Mouse (Mus musculus): ENCODE results near the gene Gm5155. TPM values are rescaled to one million over a fixed set of nuclear protein-coding genes. Genes with fewer than 3 reads are reported as not detected.

The Gm5155 gene
- not detected for polyA plus RNA-seq (2017; shearing (Covaris generic))

DNA sequence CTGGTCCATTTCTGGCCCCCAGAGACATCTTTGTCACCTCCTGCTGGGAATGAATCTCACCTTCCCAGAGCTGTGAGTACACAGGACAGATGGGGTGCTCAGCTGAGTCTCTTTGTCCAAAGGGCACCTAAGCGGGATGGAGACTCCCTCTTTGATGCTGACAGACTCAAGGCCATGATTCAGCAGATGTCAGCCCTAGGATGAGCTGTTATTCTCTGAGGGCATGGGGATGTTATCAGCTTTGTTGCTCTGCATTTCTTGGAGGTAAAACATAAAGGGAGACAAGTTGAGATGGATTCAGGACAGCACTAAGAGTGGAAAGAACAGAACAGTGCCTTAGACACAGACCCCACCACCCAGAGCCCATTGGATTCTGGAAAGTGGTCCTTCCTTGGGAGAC is at the start of gene Gm5155:
Gene Gm5155, plus strand, starts transcription at position 301 of the 400 bp plus-strand sequence.

Other genes with a start within 250 kb of the Gm5155 start
- gene Ceacam5, start 158.5 kb upstream of the Gm5155 start, polyA plus RNA-seq (2017; shearing (Covaris generic)), result not detected
- gene Ceacam14, start 59.1 kb upstream of the Gm5155 start, polyA plus RNA-seq (2017; shearing (Covaris generic)), result not detected
- not detected for gene Ceacam11, start 100.4 kb downstream of the Gm5155 start, polyA plus RNA-seq (2017; shearing (Covaris generic))
- gene Ceacam13, start 138.1 kb downstream of the Gm5155 start, polyA plus RNA-seq (2017; shearing (Covaris generic)), result not detected
- gene Ceacam12, start 194.2 kb downstream of the Gm5155 start, polyA plus RNA-seq (2017; shearing (Covaris generic)), result not detected